Mouse (Mus musculus) splenic B cell, adult 2 months (primary cell): Measurements from ENCODE around the gene Dip2b.

Source experiments
- DNase-seq: peaks from one replicate; pipeline ENCODE4 v3.0.0-alpha.2; 2011; ENCODE audit warnings: low read depth, low spot score
- H3K27me3 ChIP-seq: 2 replicates; pipeline ENCODE4 v1.6.1; 2012; ENCODE audit warnings: mild to moderate bottlenecking, low read length, moderate library complexity, mixed read lengths; ENCODE audit not compliant: control insufficient read depth, poor library complexity, insufficient read depth, severe bottlenecking
- H3K36me3 ChIP-seq: 2 replicates; pipeline ENCODE4 v1.6.1; 2012; ENCODE audit warnings: mild to moderate bottlenecking, low read length, moderate library complexity, mixed read lengths; ENCODE audit not compliant: control insufficient read depth, poor library complexity, insufficient read depth, severe bottlenecking

Dip2b gene

GRCm38 (mm10) chr15:100152321-100152720 is 113.9 kb downstream of the Dip2b start:
- no peaks in the 10 kb centered on the region for H3K27me3 ChIP-seq
- peak; percentile 81 for DNase-seq
- peaks cover 12% of the 10 kb centered on the region for H3K36me3 ChIP-seq

GRCm38 (mm10) chr15:100153024-100153423 is 114.6 kb downstream of the Dip2b start:
- Histone ChIP-seq H3K27me3 (no peaks in the 10 kb centered on the region), H3K36me3 (peaks cover 12% of the 10 kb centered on the region)
- DNase-seq, result peak; percentile 76

- no peaks in the 10 kb centered on the region for H3K27me3 ChIP-seq
- peaks cover 14% of the 10 kb centered on the region for H3K36me3 ChIP-seq
- no peak for DNase-seq
Observed at GRCm38 (mm10) chr15:100156095-100156707, 117.7 kb downstream of the Dip2b start.

GRCm38 (mm10) chr15:100156781-100157470 is 118.5 kb downstream of the Dip2b start:
- Histone ChIP-seq H3K36me3 (peaks cover 14% of the 10 kb centered on the region), H3K27me3 (no peaks in the 10 kb centered on the region)
- DNase-seq, result no peak

- H3K36me3 ChIP-seq, result peaks cover 18% of the 10 kb centered on the region
- DNase-seq, result no peak
- H3K27me3 ChIP-seq, result no peaks in the 10 kb centered on the region
Observed at GRCm38 (mm10) chr15:100158985-100159384, 120.5 kb downstream of the Dip2b start.

- DNase-seq, result no peak
- Histone ChIP-seq H3K27me3 (no peaks in the 10 kb centered on the region), H3K36me3 (peaks cover 9% of the 10 kb centered on the region)
Observed at GRCm38 (mm10) chr15:100161747-100162280, 123.3 kb downstream of the Dip2b start.

- Histone ChIP-seq H3K36me3 (peaks cover 9% of the 10 kb centered on the region), H3K27me3 (no peaks in the 10 kb centered on the region)
- DNase-seq, result no peak
Observed at GRCm38 (mm10) chr15:100163381-100164051, 125.1 kb downstream of the Dip2b start.

- DNase-seq, result no peak
- Histone ChIP-seq H3K36me3 (peaks cover 13% of the 10 kb centered on the region), H3K27me3 (no peaks in the 10 kb centered on the region)
Observed at GRCm38 (mm10) chr15:100166464-100166863, 128.0 kb downstream of the Dip2b start.

GRCm38 (mm10) chr15:100167791-100168190 is 129.3 kb downstream of the Dip2b start:
- H3K36me3 ChIP-seq, result peaks cover 12% of the 10 kb centered on the region
- no peaks in the 10 kb centered on the region for H3K27me3 ChIP-seq
- no peak for DNase-seq

GRCm38 (mm10) chr15:100168191-100168606 is 129.7 kb downstream of the Dip2b start:
- peaks cover 12% of the 10 kb centered on the region for H3K36me3 ChIP-seq
- no peak for DNase-seq
- no peaks in the 10 kb centered on the region for H3K27me3 ChIP-seq

- Histone ChIP-seq H3K36me3 (peaks cover 14% of the 10 kb centered on the region; the same call in 1 of the 2 replicates), H3K27me3 (no peaks in the 10 kb centered on the region)
- DNase-seq, result no peak
Observed at GRCm38 (mm10) chr15:100175176-100175575, 136.7 kb downstream of the Dip2b start.

- no peak for DNase-seq
- H3K27me3 ChIP-seq, result no peaks in the 10 kb centered on the region
- H3K36me3 ChIP-seq, result peaks cover 9% of the 10 kb centered on the region
Observed at GRCm38 (mm10) chr15:100177167-100177566, 138.7 kb downstream of the Dip2b start.

GRCm38 (mm10) chr15:100177575-100177974 is 139.1 kb downstream of the Dip2b start:
- peaks cover 9% of the 10 kb centered on the region for H3K36me3 ChIP-seq
- no peak for DNase-seq
- H3K27me3 ChIP-seq, result no peaks in the 10 kb centered on the region

- H3K36me3 ChIP-seq, result peaks cover 9% of the 10 kb centered on the region
- no peaks in the 10 kb centered on the region for H3K27me3 ChIP-seq
- DNase-seq, result no peak
Observed at GRCm38 (mm10) chr15:100178487-100178886, 140.0 kb downstream of the Dip2b start.

- DNase-seq, result no peak
Observed at GRCm38 (mm10) chr15:100179685-100180084, 141.2 kb downstream of the Dip2b start.

More at GRCm38 (mm10) chr15:100179685-100180084, 141.2 kb downstream of the Dip2b start:
- H3K27me3 ChIP-seq, result no peaks in the 10 kb centered on the region
- peaks cover 12% of the 10 kb centered on the region for H3K36me3 ChIP-seq
